Mouse (Mus musculus) gastrocnemius, postnatal 10 days (tissue): ENCODE results near the gene Lca5. TPM values are rescaled to one million over a fixed set of nuclear protein-coding genes. Genes with fewer than 3 reads are reported as not detected.

Source experiments
- DNase-seq: peaks from one replicate; pipeline ENCODE4 v3.0.0; 2021; ENCODE audit warnings: mixed read lengths
- total RNA-seq, 2 experiments: library from RNA; stranded (reverse); gene quantifications; 2 replicates each; pipeline ENCODE4 v1.2.3; 2021

Lca5 gene
- total RNA-seq, 2 experiments from 2014 or later = 4.8 to 4.9 TPM

DNA sequence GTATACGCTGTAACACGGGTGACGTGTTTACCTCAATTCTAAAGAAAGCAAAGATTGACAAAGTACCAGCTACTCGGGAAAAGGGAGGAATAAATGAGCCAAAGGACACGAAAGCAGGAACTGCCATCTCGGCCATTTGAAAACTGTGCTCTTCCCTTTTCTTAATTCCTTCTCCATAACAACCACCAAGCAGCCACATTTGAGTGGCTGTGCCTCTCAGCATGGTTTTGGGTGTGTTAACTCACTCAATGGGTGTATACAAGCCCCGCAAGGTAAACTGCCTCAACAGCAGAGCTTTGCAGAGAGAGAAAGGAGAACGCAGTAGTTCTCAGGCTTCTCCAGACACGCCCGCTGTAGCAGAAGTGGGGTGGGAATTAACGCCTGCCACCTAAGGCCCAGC lies 48.9 kb downstream of the Lca5 start:
- DNase-seq = no peak

- DNase-seq = no peak
Measured at GRCm38 (mm10) chr9:83389570-83389969, 51.4 kb downstream of the Lca5 start.

DNA sequence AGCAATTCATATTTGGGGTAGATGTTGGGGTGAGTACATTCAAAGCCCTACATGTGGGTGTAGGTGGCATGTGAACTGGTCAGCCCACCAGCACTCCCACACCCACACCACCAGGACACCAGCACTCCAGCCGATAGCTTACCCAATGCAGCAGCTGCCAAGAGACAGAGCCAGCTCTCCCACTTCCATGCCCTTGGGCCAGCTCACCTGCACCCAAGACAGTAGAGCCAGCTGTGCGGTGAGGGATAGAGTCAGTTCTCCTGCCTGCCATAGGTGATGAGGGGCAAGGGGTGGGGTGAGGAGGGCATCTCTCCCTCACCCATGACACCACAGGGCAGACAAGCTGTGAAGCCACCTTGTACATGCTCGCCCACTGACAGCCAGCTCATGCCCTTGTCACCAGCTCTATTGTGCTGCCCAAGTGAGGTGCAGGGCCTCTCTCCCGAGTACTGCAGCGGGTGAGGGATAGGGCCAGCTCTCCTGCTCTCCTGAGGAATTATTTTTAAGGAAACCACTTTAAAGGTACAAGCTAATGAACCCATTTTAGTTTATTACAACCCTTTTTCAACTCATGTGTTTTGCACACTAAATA lies 54.6 kb downstream of the Lca5 start:
- DNase-seq = no peak

GRCm38 (mm10) chr9:83385301-83385700 lies 55.6 kb downstream of the Lca5 start:
- DNase-seq = no peak

DNA sequence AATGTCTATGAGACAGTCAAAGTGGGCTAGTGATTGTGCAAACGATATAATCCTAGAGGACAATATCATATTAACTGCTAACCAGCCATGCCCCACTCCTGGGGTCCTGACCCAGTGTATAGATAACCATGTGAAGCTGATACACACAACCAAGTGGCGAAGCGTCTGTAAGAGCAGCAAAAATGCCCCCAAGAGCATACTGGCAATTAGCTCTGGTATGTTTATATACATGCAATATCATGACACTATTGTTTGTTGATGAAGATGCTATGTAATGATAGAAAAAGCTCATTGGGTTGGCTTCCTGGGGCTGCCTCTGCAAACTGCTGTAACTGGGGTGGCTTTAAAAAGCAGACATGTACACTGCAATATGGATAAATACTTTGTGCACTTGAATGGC lies 57.7 kb downstream of the Lca5 start:
- DNase-seq = no peak

DNA sequence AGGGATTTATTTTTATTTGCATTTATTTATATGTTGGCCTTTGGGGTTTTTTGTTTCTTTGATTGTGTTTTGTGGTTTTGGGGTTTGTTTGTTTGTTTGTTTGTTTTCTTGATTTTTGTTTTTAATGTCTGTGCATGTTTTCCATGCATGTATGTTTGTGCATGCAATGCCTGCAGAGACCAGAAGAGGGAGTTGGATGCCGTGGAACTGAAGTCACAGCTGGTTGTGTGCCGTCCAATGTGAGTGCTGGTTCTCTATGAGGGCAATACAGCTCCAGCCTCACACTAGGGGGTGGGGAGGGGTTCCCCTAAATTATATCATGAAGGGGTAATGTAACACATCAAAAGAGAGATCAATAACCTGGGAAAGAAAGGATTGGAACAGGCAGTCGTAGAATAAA lies 58.2 kb downstream of the Lca5 start:
- DNase-seq = no peak

- no peak for DNase-seq
Measured at GRCm38 (mm10) chr9:83381317-83381716, 59.6 kb downstream of the Lca5 start.

DNA sequence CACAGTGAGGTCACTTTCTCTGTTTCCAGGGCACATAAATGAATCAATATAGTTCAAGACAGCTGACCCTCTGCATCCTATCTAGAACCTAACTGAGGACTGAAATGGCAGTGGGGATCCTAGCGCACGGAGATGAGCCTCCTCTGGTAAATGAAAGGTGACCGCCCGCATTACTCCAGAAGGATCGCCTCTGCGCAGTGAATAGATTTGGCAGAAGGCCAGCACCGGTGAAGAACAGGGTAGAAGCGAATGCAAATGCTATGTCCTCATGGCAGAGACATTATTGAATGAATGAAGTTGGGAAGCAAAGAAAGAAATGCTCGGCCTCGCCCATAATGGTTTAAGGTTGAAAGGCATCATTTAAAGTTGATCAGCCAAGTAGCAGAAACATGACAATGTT lies 61.3 kb downstream of the Lca5 start:
- no peak for DNase-seq

GRCm38 (mm10) chr9:83377132-83377531 lies 63.8 kb downstream of the Lca5 start:
- no peak for DNase-seq

GRCm38 (mm10) chr9:83375522-83376176 lies 65.3 kb downstream of the Lca5 start:
- DNase-seq = no peak

DNA sequence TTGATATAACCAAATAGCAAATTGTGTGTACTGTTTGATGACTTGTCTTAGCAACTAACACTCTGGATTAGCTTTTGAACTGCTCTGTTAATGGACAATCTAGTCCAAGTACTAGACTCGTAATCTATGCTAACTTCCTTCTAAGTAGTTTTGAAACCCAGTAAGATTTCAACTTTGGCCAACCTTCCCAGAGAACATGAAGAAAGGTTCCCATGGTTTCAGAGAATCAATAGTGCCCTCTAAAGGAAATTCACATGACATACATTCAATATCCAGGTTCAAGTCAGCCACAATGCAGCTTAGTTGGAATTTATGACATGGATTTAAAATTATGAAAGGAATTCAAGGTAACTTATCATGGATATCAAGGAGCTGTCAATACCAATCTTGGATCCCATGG lies 70.0 kb downstream of the Lca5 start:
- DNase-seq = no peak

- DNase-seq = peak; percentile 40
Measured at GRCm38 (mm10) chr9:83368234-83368633, 72.7 kb downstream of the Lca5 start.

DNA sequence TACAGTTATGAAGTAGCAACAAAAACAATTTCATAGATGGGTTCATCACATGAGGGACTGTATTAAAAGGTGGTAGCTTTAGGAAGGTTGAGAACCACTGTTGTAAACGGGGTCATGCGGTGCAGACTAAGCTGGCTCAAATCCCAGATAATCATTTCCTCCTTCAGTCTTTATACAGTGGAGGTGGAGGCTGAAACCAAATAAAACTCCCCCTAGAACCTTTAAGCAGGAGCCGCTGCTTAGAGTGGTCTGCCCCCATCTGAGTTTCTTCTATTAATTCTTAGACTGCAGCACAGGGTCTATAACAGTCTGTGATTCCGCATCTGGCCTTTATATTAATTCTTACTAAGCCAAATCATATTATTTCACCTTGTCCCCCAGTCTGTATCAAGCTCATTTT lies 85.1 kb downstream of the Lca5 start:
- no peak for DNase-seq

- DNase-seq = no peak
Measured at GRCm38 (mm10) chr9:83353316-83353715, 87.6 kb downstream of the Lca5 start.

DNA sequence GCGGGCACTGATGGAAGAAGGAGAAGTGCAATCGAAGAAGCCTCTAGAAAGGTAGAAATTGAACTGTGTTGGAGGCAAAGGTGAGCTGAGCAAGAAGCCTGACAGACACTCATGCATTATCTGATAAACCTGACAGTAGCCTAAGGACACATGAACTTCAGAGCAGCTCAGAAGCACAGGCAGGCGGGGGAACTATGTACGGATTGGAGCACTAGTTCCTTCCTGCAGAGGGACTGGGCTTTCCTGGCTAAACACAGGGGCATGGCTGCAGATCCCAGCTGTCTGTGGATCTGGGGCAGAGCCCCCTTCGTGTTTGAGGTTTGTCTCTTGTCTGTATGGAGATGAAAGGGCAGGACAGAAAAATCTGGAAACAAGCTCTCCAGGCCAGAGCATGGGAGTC lies 89.8 kb downstream of the Lca5 start:
- DNase-seq = no peak

DNA sequence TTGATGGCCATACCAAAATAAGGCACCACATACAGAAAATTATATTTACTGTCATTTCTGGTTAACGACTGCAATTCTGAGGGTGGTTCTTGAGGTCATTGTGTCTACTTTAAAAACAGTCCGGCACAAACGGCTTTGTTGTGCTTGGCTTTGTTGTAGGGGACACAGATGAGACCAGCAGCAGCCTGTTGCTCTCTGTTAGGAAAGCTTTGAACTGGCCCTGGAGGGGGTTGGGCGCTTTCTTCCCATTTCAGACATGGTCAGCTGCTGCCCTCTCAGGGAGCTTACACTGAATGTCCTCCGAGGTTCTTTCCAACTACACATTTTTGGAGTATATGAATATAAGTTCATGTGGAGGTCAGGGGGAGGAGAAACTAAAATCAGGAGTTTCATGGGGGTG lies 90.3 kb downstream of the Lca5 start:
- DNase-seq = peak; percentile 60

DNA sequence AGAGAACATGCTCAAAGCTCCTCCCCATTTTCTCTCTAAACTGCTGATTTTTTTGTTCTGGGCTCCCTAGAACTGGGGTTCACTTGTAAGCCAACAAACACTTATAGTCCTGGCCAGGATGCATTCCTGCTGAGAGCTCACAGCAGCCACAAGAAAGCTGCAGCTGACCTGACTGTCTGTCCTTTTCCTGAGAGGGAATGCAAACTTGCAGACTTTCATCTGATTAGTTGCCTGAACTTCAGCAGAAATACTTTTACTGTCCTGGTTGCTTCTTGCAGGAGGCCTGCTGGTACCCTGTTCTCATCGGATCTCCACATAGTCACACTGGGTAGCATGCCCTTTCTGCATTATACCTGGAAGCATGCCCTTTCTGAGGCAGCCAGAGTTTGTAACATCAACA lies 91.0 kb downstream of the Lca5 start:
- no peak for DNase-seq

DNA sequence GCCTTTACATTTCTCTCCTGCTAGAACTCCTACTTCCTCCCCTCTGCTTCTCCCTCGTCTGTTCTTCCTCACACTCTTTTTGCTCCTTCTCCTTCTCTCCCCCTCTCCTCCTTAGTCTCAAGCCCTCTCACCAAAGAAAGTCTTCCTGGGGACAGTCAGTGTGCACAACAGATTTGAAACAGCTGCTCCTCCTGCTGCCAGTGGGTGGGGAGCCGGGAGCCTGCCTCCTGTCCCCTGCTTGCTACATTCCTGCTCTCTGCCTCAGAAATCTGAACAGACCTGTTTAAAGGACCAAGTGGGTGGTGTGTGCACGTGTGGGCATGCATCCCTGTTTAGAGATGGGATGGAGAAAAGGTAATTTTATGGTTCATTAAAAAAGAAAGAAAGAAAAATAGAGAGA lies 91.4 kb downstream of the Lca5 start:
- DNase-seq = peak; percentile 29

GRCm38 (mm10) chr9:83347521-83347920 lies 93.4 kb downstream of the Lca5 start:
- no peak for DNase-seq

GRCm38 (mm10) chr9:83342491-83343370 lies 98.2 kb downstream of the Lca5 start:
- no peak for DNase-seq
